Mouse (Mus musculus) cerebellum, postnatal 25 days (tissue): ENCODE measurements around the gene Ndufaf2.

Experiments used
- DNase-seq, 2 experiments: peaks; one replicate each; pipeline ENCODE4 v3.0.0; 2021; ENCODE audit warnings: mixed read lengths in 2 of 2

The Ndufaf2 gene

GRCm38 (mm10) chr13:107960549-107960948, 197.9 kb downstream of the Ndufaf2 start:
- no peak for DNase-seq

- DNase-seq, result no peak
These were observed 198.5 kb downstream of the Ndufaf2 start for GRCm38 (mm10) chr13:107959891-107960290.

GRCm38 (mm10) chr13:107956246-107956645, 202.2 kb downstream of the Ndufaf2 start:
- DNase-seq, result no peak

- DNase-seq, result peak in 1 of 2 experiments; percentile 15
These were observed 202.9 kb downstream of the Ndufaf2 start for GRCm38 (mm10) chr13:107955327-107956110.

- no peak for DNase-seq
These were observed 203.8 kb downstream of the Ndufaf2 start for GRCm38 (mm10) chr13:107954445-107955261.

GRCm38 (mm10) chr13:107954100-107954444, 204.4 kb downstream of the Ndufaf2 start:
- DNase-seq, result no peak
